Mouse (Mus musculus) gastrocnemius, postnatal 14 days (tissue): ENCODE measurements at regions not wholly inside any gene's neighbourhood (a gene's known extent, or its start where the extent isn't known, plus 50 kb on each side); places are given as distances from the start of the nearest gene placed in this dataset.

Source experiments
- DNase-seq: peaks from one replicate; pipeline ENCODE4 v3.0.0; 2021; ENCODE audit warnings: mixed read lengths
- intact Hi-C: fragments of 180-260 bp; cut with DNase I; formaldehyde crosslinking; loops from one replicate; pipeline ENCODE4 v1.15.1; 2025; ENCODE audit warnings: low total_unique reads

DNA sequence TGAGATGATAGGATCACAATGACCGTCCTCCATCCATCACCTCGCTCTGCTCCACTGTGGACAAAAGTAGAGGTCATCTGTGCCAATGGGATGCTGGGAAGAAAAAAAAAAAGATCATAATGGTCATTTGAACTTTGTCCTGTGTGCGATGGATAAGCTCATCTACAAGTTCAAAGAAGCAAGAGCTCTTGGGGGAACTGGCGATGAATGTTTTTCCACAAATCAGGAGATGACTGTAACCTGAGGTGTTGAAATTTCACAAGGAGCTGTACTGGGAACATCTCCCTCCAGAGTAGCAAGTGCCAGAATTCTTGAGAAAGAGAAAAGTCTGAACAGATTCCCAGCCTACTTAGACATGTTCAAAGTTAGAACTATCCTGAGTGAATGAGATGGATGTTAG lies 287.0 kb downstream of the Tns3 start:
- no peak for DNase-seq
- intact Hi-C loops, result no loop called here

DNA sequence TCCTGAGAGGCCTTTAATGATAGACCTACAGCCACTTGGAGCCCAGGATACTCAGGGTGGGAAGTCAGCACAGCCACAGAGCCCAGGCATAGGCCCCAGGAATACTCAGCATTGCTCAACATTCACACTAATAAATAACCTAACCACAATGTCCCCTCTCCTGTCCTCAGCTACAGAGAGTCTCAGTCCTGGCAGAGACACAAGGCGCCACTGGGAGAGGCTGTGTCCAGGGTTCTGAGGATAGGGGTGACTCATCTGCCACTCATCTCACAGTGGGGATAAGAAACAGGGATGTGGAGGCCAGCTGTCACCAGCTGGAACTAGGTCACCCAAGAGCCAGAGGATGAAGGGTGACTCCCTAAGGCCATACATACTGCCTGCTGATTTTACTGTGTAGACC lies 298.8 kb downstream of the Tns3 start:
- intact Hi-C loops, result no loop called here
- DNase-seq, result no peak

DNA sequence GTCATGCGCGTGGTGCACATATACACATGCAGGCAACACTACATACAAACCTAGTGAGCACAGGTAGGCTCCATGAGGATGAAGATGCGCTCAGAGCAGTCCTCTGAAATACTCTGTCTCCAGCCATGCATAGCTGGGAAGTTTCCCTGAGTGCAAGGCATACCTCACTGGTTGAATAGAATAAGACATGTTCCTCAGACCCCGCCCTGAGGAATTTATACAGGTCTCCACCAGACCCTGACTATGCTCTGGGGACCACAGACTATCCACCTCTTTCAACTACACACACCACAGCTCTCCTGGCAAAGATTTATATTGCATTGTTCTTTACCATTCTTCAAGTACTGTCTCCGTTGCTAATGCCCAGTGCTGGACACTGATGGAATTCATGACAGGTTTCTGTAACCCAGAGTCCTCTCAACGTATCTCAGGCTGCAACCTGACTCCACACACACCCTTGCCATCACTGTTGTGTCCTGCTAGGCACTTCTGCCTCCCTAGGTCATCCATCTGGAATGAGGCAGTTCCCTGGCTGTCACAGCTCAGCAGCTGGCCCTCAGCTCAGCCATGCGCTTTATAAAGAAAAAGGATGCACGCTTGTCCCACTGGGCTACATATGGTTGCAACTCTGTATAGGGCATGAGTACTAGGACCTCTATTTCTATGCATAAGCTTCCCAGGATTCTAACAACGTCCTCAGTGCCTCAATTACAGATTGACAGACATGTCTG lies 299.5 kb downstream of the Tns3 start:
- DNase-seq, result no peak
- intact Hi-C loops, result no loop called here

DNA sequence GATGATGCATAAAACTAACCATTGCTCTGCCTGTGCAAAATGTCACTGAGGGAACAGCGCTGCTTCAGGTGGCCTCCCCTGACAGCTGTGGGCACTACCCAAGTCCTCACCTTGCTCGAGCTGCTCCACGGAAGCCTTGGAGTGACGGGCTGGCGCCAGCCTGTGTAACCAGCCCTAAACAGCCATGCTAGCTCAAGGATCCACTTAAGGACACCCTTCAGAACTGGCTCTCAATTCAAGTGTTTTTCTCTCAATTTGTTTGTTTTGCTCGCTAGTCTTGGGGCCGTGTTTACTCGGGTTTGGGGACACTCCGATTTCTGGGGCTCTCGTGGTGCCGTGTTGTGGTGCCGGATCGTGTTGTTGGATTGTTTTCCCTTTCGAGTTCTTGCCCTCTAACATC lies 319.4 kb downstream of the Tns3 start:
- no peak for DNase-seq
- intact Hi-C loops, result no loop called here

DNA sequence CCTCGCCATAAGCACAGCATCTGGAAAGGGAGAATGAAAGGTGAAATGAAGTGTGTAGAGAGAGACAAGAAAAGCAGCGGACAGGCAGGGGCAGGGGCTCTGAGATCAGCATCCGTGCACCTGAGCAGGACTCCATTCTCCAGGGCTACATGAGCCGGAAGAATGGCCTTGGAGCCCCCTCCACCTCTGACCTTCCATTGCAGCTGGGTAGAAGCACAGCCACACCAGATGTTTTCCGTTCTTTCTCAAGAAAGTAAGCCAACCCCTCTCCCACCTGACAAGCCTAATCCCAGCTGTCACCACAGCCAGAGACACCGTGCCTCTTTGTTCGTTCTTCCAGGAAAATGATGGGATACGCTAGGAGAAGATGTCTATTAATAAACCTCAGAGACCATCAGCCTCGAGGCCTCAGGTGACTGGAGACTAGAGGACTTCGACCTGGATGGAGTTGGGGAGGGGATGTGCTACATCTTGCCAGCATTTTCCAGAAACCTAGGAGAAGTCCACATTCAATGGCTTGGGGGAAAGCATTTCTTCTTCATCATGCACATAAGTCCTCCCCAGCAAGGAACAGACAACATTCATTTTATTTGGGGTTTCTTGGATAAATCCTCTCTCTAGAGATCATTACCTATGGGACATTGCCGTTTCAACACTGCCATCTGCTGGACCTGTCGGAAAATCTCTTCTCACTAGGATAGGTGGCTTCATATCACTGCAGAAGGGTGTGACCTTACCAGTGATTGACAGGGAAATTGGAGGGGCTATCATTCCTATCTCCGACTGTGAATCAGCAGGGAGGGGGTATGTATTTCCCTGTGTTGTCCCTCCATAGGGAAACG lies 361.8 kb downstream of the Tns3 start:
- peak; percentile 46 for DNase-seq
- intact Hi-C loops, result loop anchor here (5.0 to 10.0 kb wide), 2 partner anchors 102 to 1090 kb away; partner anchors contain the start of gene Igfbp3

DNA sequence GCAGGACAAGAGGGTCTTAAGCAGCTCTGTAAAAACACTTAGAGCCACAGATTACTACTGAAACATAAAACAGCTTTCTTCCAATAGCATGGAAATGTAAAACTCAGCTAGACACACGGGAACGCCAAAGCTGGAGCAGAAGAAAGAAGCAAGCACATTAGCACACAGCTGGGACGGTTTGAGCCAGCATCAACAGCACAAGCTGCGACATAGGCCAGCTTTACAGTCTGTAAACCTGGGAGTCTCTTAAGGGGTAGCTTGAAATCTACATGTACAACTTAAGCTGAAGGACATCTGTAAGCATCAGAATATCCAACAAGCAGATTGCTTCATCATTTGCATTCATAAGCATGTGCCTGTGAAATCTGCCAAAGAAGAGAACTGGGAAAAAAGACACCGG lies 366.9 kb downstream of the Tns3 start:
- intact Hi-C loops, result no loop called here
- no peak for DNase-seq

DNA sequence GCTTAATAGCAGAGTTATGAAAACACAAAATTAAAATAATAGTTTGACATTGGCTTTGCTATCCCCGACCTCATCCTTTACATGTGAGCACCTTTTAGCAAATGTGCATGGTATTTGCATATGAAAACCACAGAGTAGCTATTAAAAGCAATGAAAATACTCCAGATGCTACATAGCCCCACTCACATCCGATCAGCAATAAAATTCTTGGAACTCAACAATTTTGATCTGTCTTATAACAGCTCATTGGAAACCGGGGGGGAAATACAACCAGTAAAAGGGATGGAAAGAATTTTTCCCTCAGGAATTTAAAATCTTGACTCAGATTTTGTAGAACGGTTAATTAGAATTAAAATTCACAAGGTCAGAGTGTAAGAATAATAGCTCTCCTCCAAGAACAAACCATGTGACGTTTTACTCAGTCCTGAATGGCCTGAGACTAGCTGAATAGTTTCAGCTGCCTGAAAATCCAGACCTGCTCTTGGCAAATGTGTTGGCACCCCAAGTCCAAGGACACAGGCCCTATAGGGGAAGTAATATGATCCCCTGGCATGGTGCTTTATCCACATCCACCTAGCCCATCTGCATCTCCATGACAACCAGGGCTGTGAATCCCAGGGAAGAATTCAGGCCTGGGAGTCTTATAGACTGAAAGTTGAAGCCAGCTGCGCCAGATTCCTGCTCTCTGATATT lies 370.9 kb downstream of the Tns3 start:
- no peak for DNase-seq
- intact Hi-C loops, result no loop called here

DNA sequence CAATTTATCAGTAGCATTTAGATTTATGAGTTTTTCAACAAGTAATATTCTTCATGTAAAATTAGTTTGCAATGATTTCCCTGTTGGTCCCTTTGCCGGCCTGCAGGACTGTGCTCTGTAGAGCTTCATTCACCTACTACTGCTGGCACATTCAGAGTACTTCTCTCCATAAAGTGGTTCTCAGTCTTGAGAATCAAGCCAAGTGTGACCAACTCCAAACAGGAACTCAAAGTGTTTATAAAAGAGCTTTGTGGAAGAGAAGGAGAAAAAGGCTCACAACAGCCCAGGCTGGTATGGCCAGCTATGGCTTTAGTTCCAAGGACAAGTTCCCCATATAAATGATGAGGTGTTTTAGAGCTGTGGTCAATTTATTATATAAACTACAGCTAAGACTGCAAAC lies 379.1 kb downstream of the Tns3 start:
- intact Hi-C loops, result no loop called here
- no peak for DNase-seq

DNA sequence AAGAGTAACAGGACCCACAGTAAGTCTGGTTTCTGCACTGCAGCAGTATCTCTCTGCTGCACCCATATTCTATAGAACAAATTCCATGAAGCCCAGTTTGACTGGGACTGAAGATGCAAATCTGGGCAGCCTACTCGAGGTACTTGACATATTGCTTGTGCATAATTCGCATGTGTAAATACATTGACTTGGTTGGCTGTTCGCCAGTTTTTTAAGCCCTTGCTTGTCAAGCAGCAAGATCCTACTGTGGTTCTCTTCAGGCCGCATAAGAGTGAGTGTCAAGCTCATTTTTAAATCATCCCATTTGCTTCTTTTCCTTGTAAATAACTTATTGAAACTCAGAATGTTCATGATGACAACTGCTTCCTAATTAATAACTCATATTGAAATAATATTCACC lies 389.1 kb downstream of the Tns3 start:
- intact Hi-C loops, result no loop called here
- DNase-seq, result no peak

DNA sequence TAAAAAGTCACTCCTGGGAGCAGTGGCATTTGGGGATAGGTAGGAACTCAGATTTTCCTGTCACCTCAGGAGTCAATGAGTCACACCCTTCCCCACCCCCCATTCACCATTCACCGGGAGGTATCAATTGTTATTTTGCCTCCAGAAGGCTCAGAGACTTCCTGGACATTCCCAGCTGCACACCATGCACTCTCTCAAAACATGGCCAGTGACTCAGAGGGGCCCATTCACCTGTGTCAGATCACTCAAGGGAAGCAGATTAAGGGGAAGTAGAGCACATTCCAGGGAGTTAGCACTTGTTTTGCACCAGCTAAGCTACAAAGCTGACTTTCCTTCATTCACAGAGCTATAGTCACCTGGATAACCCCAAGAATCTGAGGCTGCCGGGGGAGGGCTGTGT lies 395.2 kb downstream of the Tns3 start:
- intact Hi-C loops, result no loop called here
- DNase-seq, result no peak

DNA sequence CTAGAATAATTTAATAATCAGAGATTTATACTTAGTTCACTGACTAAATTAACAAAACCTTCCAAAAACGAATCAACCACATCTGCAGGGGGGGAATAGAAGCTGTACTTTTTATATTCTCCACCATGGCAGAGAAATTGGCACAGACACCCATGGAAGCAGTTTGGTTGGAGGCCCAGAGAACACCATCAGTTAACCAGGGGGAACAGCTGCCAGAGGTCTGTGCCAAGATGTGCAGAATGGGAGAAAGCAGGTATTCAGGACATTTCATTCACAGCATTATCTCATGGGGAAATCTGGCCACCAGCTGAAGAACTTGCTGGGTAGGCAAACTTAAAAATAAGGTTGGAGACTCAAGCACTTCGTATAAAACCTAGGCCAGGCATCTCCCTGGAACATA lies 410.3 kb downstream of the Tns3 start:
- intact Hi-C loops, result no loop called here
- DNase-seq, result peak; percentile 26

DNA sequence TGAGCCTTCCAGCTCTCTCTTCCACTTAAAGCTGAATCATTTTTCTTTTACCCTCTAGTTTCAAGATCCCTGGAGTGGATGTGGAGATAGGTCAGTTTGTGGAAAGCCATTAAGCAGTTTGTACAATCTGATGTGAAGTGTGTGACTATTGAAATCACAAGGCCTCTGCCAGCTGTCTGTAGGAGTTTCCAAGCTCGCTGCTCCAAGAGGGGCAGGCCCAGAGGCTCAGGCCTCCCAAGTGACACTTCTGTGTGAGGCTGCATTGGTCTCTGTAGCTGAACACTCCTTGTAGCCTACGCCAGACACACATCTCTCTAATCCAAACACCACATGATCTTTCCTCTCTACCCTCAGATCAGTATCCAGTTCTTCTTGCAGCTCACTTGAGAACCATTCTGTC lies 413.0 kb downstream of the Tns3 start:
- intact Hi-C loops, result no loop called here
- DNase-seq, result peak; percentile 41

DNA sequence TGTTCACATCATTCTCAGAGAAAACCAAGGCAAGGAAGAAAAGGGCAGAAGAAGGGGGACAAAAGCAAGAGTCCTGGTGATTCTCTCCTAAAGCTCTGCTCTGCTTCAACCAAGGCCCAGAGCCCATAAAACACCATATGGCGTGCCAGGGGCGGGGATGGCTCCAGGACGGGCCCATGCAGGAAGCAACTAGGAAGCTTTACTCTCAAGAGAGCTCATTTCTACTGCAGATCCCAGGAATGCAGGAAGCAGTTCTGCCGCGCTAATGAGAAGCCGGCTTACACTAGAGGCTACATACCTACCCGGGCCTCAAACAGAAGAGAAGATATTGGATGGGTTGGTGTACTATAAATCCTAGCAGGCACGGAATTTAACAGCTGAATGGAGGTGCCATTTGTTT lies 414.9 kb downstream of the Tns3 start:
- DNase-seq, result peak; percentile 10
- intact Hi-C loops, result loop anchor here (5.0 to 10.0 kb wide), 2 partner anchors 115 to 1032 kb away; no protein-coding TSS in a partner anchor

DNA sequence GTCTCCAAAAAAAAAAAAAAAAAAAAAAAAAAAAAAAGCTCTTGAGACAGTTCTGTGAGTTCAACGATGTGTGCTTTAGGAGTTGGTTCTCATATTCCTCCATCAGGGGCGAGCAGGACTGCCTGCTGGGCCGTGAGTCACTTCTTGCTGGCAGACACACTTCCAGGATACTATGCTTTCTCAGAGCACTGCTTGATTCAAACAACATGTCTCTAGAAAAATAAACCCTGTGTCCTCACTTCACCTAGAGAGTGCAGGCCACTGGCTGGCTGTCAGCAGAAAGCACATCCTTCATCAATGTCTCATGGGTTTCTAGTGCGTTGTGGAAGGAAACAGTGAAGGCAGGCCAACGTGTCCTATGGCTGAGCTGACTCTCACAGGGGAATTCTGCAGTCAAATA lies 416.8 kb downstream of the Tns3 start:
- peak; percentile 53 for DNase-seq
- intact Hi-C loops, result loop anchor here (5.0 to 10.0 kb wide), 2 partner anchors 113 to 1030 kb away; no protein-coding TSS in a partner anchor

DNA sequence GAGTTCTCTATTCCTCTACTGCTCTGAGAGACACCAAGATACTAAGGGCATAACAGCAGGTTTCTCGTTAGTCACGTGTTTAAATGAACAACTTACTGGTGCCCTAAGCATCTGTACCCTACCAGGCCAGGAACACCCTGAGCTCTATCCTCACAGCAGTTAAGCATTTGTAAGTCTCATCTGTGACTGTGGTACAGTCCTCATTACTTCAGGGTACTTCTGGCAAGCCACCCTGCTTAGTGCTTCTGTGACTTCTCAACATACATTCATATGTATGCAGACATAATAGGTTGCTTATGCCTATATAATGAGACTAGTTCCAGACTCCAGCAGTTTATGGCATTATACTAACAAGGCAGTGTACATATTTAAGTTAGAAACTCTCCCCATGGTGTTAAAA lies 417.3 kb downstream of the Tns3 start:
- intact Hi-C loops, result loop anchor here (5.0 to 10.0 kb wide), 2 partner anchors 112 to 1030 kb away; no protein-coding TSS in a partner anchor
- no peak for DNase-seq

DNA sequence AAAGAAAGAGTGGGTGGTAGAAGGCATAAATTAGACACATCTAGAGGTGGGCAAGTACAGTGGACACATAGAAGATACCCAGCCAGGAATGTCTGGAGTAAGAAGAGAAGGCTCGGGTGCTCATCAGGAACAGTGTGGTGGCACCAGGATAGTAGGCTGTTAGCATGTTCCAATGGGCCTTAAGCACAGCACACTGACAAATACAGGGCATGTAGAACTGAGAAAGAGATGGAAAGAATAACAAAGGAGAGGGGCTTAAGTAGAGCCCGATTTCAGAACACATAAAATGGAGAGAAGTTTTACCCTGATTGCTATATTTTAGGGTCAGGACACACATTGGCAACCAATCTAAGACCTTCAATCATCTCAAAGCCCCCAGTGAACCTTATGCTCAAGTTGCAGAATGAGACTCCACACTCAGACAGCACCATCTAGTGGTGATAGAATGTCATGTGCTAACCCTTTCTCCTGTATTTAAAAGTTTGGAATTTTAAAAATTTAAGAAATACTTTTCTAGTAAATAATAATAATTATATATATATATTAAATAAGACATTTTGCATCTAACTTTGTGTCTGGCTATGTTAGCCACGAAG lies 418.8 kb downstream of the Tns3 start:
- no peak for DNase-seq
- intact Hi-C loops, result loop anchor here (5.0 to 10.0 kb wide), 2 partner anchors 111 to 1028 kb away; no protein-coding TSS in a partner anchor

DNA sequence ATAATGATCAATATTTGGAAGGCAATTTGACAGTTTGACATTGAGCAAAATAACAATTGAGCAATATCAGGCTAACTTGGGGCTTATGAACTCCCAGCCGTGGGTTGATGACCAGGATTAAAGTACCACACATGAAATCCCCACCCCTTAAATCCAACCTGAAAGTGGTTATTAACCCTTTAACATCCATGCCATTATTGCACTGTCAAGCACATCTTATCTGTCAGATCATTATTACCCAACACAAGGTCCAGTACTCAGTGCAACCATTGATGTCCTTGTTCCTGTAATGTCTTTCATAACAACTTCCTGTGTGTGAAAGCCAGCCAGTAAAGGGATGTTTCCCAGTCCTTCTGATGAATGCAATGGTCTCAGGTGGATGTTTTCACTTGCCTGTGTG lies 425.8 kb downstream of the Tns3 start:
- no peak for DNase-seq
- intact Hi-C loops, result no loop called here

DNA sequence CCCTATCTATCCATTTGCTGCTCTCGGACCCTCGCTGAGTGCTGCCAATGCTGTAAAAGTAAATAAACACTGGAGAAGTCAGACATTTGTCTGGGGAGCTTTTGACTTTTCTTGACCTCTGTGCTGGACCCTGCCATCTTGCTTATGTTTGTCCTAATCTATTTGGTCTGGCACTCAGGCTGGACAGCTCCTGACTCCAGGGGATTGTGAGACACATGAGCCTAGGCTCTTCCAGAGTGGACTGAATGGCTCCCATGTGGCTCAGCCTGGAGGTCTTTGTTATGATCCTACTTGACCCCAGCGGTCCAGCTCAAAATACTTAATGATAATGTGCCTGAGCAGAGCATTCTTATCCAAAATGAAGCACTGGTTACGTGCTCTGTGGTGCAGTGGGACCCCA lies 426.8 kb downstream of the Tns3 start:
- DNase-seq, result no peak
- intact Hi-C loops, result no loop called here

DNA sequence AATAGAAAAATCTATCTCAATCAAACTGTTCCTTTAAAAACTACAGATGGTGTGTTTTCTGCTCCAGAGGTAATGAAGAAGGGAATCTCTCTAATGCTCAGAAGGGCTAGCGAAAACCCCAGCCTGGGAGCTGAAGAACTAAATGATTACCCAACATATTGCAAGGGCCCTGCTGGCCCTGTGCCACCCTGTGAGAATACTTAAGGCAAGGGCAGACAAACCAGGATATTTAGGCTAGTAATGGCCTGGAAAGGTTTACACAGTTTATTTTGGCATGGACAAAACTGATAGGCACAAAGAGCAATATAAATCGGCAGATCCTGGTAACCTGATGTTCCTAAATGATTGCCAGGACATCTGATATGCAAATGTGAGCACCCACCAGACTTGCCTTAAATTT lies 428.3 kb downstream of the Tns3 start:
- DNase-seq, result no peak
- intact Hi-C loops, result no loop called here

DNA sequence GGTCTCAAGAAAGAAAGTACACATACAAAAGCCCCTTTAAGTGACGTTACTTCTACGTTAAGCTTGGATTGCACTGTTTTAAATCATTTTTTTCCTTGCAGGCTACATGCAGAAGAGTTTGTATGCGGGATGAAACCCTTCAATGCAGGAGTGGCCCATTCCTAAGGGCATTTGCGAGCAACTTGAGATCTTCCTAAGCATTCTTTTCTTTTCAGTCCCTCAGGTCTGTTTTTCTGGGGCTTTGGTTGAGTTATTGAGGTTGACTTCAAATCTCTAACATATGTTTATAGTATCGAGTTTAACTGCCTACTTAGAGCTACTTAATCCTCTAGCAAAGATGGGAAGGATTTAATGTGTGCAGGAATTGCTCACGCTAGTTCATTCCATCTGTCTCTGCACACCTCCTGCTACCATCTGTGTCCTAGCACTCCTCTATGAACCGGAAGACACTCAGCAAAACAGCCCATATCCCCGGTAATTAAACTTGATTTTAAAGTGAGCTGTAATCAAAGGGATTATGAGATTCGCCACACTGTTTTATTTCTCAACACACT lies 431.6 kb downstream of the Tns3 start:
- intact Hi-C loops, result no loop called here

More for the DNA sequence above, 431.6 kb downstream of the Tns3 start:
- DNase-seq, result no peak
